Mouse (Mus musculus) macrophage (primary cell): ENCODE measurements around the gene Cemip. TPM values are rescaled to one million over a fixed set of nuclear protein-coding genes. Genes with fewer than 3 reads are reported as not detected.

Experiments used
- H3K27ac ChIP-seq: fragments of 350-480 bp; formaldehyde crosslinking; 2 replicates; pipeline ENCODE4 v1.9.0; 2021
- H3K36me3 ChIP-seq: fragments of 350-480 bp; formaldehyde crosslinking; 2 replicates; pipeline ENCODE4 v1.9.0; 2021; ENCODE audit errors: inconsistent target
- H3K4me3 ChIP-seq: fragments of 350-480 bp; formaldehyde crosslinking; 2 replicates; pipeline ENCODE4 v1.9.0; 2021; ENCODE audit errors: inconsistent target
- H3K79me2 ChIP-seq: fragments of 350-480 bp; formaldehyde crosslinking; 2 replicates; pipeline ENCODE4 v1.9.0; 2021; ENCODE audit errors: inconsistent target
- WGBS: methylation state at CpG from one replicate; pipeline ENCODE4 v1.1.7; 2026; ENCODE audit warnings: inconsistent platforms; ENCODE audit not compliant: missing documents; 5-methylcytosine and 5-hydroxymethylcytosine counted together
- polyA plus RNA-seq: library from polyadenylated mRNA; stranded (reverse); fragments of 250-400 nt; gene quantifications from 3 replicates; pipeline ENCODE4 v1.2.4, GENCODE M21; 2018; ENCODE audit warnings: inconsistent platforms

Gene Cemip
- polyA plus RNA-seq, 1 experiment from 2014 or later, result 0.07 TPM

- Histone ChIP-seq H3K27ac (no peak overlapping the region), H3K4me3 (no peak overlapping the region), H3K79me2 (peaks cover 11% of the 10 kb centered on the region; the same call in 1 of the 2 replicates), H3K36me3 (no peaks in the 10 kb centered on the region; the same call in 1 of the 2 replicates)
- 97% methylated on average over 8 of the region's 8 CpGs for WGBS
Measured at GRCm38 (mm10) chr7:84113035-84113390, 26.7 kb upstream of the Cemip start.

GRCm38 (mm10) chr7:84112351-84113034 lies 26.2 kb upstream of the Cemip start:
- WGBS, result 89% methylated on average over 5 of the region's 6 CpGs
- H3K79me2 ChIP-seq, result 0 out of 2 replicates have a peak, but pooled peaks cover 6% of the 10 kb centered on the region
- H3K27ac ChIP-seq, result no peak overlapping the region
- no peak overlapping the region for H3K4me3 ChIP-seq
- no peaks in the 10 kb centered on the region; the same call in 1 of the 2 replicates for H3K36me3 ChIP-seq

- no peaks in the 10 kb centered on the region; the same call in 1 of the 2 replicates for H3K36me3 ChIP-seq
- 93% methylated on average over 10 of the region's 10 CpGs for WGBS
Measured at GRCm38 (mm10) chr7:84111716-84112350, 25.5 kb upstream of the Cemip start.

GRCm38 (mm10) chr7:84106942-84107341 lies 20.6 kb upstream of the Cemip start:
- WGBS, result 100% methylated on average over 1 of the region's 1 CpGs
- H3K79me2 ChIP-seq, result no peaks in the 10 kb centered on the region
- no peak overlapping the region for H3K27ac ChIP-seq
- no peak overlapping the region for H3K4me3 ChIP-seq
- no peaks in the 10 kb centered on the region; the same call in 1 of the 2 replicates for H3K36me3 ChIP-seq

More at GRCm38 (mm10) chr7:84111716-84112350, 25.5 kb upstream of the Cemip start:
- no peaks in the 10 kb centered on the region for H3K79me2 ChIP-seq
- H3K27ac ChIP-seq, result no peak overlapping the region
- no peak overlapping the region for H3K4me3 ChIP-seq

- Histone ChIP-seq H3K27ac (0 out of 2 replicates have a peak overlapping the region, but pooled peaks have one; percentile 17), H3K79me2 (no peaks in the 10 kb centered on the region), H3K36me3 (no peaks in the 10 kb centered on the region), H3K4me3 (no peak overlapping the region)
- WGBS, result 92% methylated on average over 1 of the region's 1 CpGs
Measured at GRCm38 (mm10) chr7:84102589-84102988, 16.3 kb upstream of the Cemip start.

GRCm38 (mm10) chr7:84100672-84101071 lies 14.4 kb upstream of the Cemip start:
- Histone ChIP-seq H3K36me3 (no peaks in the 10 kb centered on the region), H3K79me2 (no peaks in the 10 kb centered on the region), H3K4me3 (no peak overlapping the region), H3K27ac (no peak overlapping the region)
- 84% methylated on average over 3 of the region's 3 CpGs for WGBS

- Histone ChIP-seq H3K27ac (no peak overlapping the region), H3K4me3 (no peak overlapping the region)
- WGBS, result 100% methylated on average over 1 of the region's 1 CpGs
Measured at GRCm38 (mm10) chr7:84098098-84098497, 11.8 kb upstream of the Cemip start.

GRCm38 (mm10) chr7:84096501-84096900 lies 10.2 kb upstream of the Cemip start:
- no peaks in the 10 kb centered on the region for H3K36me3 ChIP-seq
- no peak overlapping the region for H3K27ac ChIP-seq
- 85% methylated on average over 6 of the region's 6 CpGs for whole genome bisulfite sequencing
- no peak overlapping the region for H3K4me3 ChIP-seq
- H3K79me2 ChIP-seq, result no peaks in the 10 kb centered on the region

More at GRCm38 (mm10) chr7:84098098-84098497, 11.8 kb upstream of the Cemip start:
- no peaks in the 10 kb centered on the region for H3K36me3 ChIP-seq
- H3K79me2 ChIP-seq, result no peaks in the 10 kb centered on the region

- no peaks in the 10 kb centered on the region for H3K36me3 ChIP-seq
- 85% methylated on average over 4 of the region's 4 CpGs for WGBS
- no peaks in the 10 kb centered on the region for H3K79me2 ChIP-seq
- no peak overlapping the region for H3K27ac ChIP-seq
- no peak overlapping the region for H3K4me3 ChIP-seq
Measured at GRCm38 (mm10) chr7:84090793-84091192, 4.5 kb upstream of the Cemip start.

GRCm38 (mm10) chr7:84089777-84090176 lies 3.5 kb upstream of the Cemip start:
- Histone ChIP-seq H3K79me2 (no peaks in the 10 kb centered on the region), H3K4me3 (no peak overlapping the region), H3K27ac (no peak overlapping the region), H3K36me3 (no peaks in the 10 kb centered on the region)
- 0% methylated on average over 1 of the region's 1 CpGs for WGBS

- H3K4me3 ChIP-seq, result no peak overlapping the region
- WGBS, result 11% methylated on average over 4 of the region's 4 CpGs
- H3K79me2 ChIP-seq, result no peaks in the 10 kb centered on the region
- no peaks in the 10 kb centered on the region for H3K36me3 ChIP-seq
- no peak overlapping the region for H3K27ac ChIP-seq
Measured at GRCm38 (mm10) chr7:84088971-84089370, 2.7 kb upstream of the Cemip start.

GRCm38 (mm10) chr7:84088191-84088590 lies 1.9 kb upstream of the Cemip start:
- no peaks in the 10 kb centered on the region for H3K36me3 ChIP-seq
- H3K4me3 ChIP-seq, result no peak overlapping the region
- H3K79me2 ChIP-seq, result no peaks in the 10 kb centered on the region
- 90% methylated on average over 2 of the region's 3 CpGs for WGBS
- H3K27ac ChIP-seq, result no peak overlapping the region

- H3K4me3 ChIP-seq, result no peak overlapping the region
- H3K79me2 ChIP-seq, result no peaks in the 10 kb centered on the region
- H3K27ac ChIP-seq, result no peak overlapping the region
- WGBS, result 9% methylated on average over 39 of the region's 39 CpGs
- no peaks in the 10 kb centered on the region for H3K36me3 ChIP-seq
Measured at GRCm38 (mm10) chr7:84085049-84085945, 1.0 kb downstream of the Cemip start.

- WGBS, result 81% methylated on average over 7 of the region's 7 CpGs
- Histone ChIP-seq H3K79me2 (no peaks in the 10 kb centered on the region), H3K27ac (no peak overlapping the region), H3K36me3 (no peaks in the 10 kb centered on the region), H3K4me3 (no peak overlapping the region)
Measured at GRCm38 (mm10) chr7:84077257-84078013, 8.9 kb downstream of the Cemip start.
